Mouse (Mus musculus): ENCODE measurements around the gene Bsn.

DNA sequence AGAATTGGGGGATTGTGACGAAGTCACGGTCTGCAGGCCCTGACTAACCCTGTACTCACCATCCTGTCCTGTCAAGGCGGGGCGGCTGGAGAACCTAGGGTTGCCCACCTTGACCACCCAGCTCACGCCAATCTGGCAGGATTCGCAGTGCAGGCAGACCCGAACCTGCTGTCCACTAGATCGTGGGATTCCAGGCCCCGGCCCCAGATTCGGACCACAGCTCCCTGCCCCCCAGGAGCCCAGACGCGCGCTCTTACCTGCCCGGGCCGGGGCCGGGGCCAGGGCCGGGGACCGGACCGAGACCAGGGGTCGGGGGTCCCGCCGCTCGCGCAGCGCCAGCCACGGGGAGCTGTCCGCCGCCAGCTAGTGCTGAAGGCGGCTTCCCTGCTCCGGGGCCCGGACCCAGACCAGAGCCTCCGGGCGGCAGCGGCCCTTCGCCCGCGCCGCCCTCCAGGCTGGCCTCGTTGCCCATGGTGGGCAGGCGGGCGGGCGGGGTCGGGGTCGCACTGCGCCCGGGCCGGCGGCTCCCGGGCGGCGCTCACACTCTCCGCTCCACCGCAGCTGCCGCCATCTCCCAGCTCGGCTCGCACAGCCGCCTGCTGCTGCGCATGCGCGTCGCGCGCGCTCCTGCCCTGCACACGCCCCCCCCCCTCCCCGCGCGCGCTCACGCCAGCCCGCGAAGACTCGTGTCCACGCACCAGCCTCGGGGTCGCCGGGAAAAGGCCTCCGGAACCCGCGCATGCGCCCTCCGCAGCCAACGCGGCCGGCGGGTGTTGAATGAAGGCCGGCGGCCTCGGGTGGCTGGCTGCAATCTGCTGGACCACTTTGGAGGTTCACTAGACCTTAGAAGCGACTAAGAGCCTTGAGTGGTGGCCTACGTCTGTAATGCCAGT is at the start of gene Bsn:
- TF ChIP-seq POLR2A (IDR thresholded peaks at IDR 0.05; ENCODE audit: low read depth, low read length) (no peak), CTCF (IDR thresholded peaks at IDR 0.05; ENCODE audit: extremely low read depth, insufficient read length, insufficient replicate concordance, low read depth, low read length) (no peak)

All from small intestine, adult 2 months (tissue).